Mouse (Mus musculus): ENCODE results near the gene Ikzf4. TPM values are rescaled to one million over a fixed set of nuclear protein-coding genes. Genes with fewer than 3 reads are reported as not detected.

Ikzf4 gene
- total RNA-seq, 2 experiments from 2014 or later: 0.25 to 0.58 TPM

- DNase-seq: peak; percentile 67
- intact Hi-C loops (cut with DNase I; ENCODE audit: low total_unique reads): no loop called here
These were observed 62.1 kb downstream of the Ikzf4 start for GRCm38 (mm10) chr10:128583644-128584043.

Small RNAs within 50 kb of the gene (microRNA-seq; reads per million reads assigned to microRNA genes)
- 0.50 to 0.96 reads per million in 2 experiments for gene Mir6917

Other genes starting within 250 kb of the Ikzf4 start
- gene Slc39a5, start 244.8 kb downstream of the Ikzf4 start, total RNA-seq (2021): not detected
- 10 to 100 TPM; 48.2 to 51.8 TPM for gene Nabp2, start 234.5 kb downstream of the Ikzf4 start, total RNA-seq (2021)
- 10 to 100 TPM; 12.9 to 13.0 TPM for gene Rnf41, start 234.3 kb downstream of the Ikzf4 start, total RNA-seq (2021)
- 10 to 100 TPM; 43.4 to 44.6 TPM for gene Smarcc2, start 186.7 kb downstream of the Ikzf4 start, total RNA-seq (2021)
- gene Myl6, start 151.8 kb downstream of the Ikzf4 start, total RNA-seq (2021): 100 to 1,000 TPM; 214 to 276 TPM
- gene Myl6b, start 147.3 kb downstream of the Ikzf4 start, total RNA-seq (2021): 100 to 1,000 TPM in 1 of 2 experiments, 10 to 100 TPM in 1; 54.6 to 180 TPM
- 10 to 100 TPM; 21.6 to 24.0 TPM for gene Esyt1, start 120.1 kb downstream of the Ikzf4 start, total RNA-seq (2021)
- 1 to 10 TPM; 5.0 to 6.4 TPM for gene Zc3h10, start 98.2 kb downstream of the Ikzf4 start, total RNA-seq (2021)
- 1,000 to 10,000 TPM; 1,413 to 1,625 TPM for gene Rpl41, start 96.7 kb downstream of the Ikzf4 start, total RNA-seq (2021)
- 10 to 100 TPM; 50.2 to 54.0 TPM for gene Pa2g4, start 80.0 kb downstream of the Ikzf4 start, total RNA-seq (2021)
- gene Erbb3, start 56.3 kb downstream of the Ikzf4 start, total RNA-seq (2021): 1 to 10 TPM; 4.8 to 7.2 TPM
- 100 to 1,000 TPM; 455 to 537 TPM for gene Rps26, start 19.2 kb downstream of the Ikzf4 start, total RNA-seq (2021)
- 10 to 100 TPM; 11.8 to 12.8 TPM for gene Suox, start 28.1 kb upstream of the Ikzf4 start, total RNA-seq (2021)
- gene Rab5b, start 50.3 kb upstream of the Ikzf4 start, total RNA-seq (2021): 10 to 100 TPM; 75.2 to 78.2 TPM
- 1 to 10 TPM in 1 of 2 experiments, under 1 TPM in 1; 0.71 to 1.2 TPM for gene Pmel, start 58.2 kb upstream of the Ikzf4 start, total RNA-seq (2021)
- 1 to 10 TPM; 7.5 to 8.5 TPM for gene Cdk2, start 59.0 kb upstream of the Ikzf4 start, total RNA-seq (2021)
- gene Dgka, start 98.9 kb upstream of the Ikzf4 start, total RNA-seq (2021): 10 to 100 TPM in 1 of 2 experiments, 1 to 10 TPM in 1; 8.3 to 10.8 TPM
- 10 to 100 TPM; 10.9 to 14.3 TPM for gene Pym1, start 101.9 kb upstream of the Ikzf4 start, total RNA-seq (2021)
- 1 to 10 TPM; 3.2 TPM for gene Mmp19, start 144.9 kb upstream of the Ikzf4 start, total RNA-seq (2021)
- 10 to 100 TPM; 23.3 to 24.5 TPM for gene Dnajc14, start 158.1 kb upstream of the Ikzf4 start, total RNA-seq (2021)
- gene Tmem198b, start 158.4 kb upstream of the Ikzf4 start, total RNA-seq (2021): 1 to 10 TPM; 6.4 to 7.4 TPM
- 10 to 100 TPM; 33.3 to 36.3 TPM for gene Sarnp, start 171.3 kb upstream of the Ikzf4 start, total RNA-seq (2021)
- 1 to 10 TPM; 5.8 to 6.3 TPM for gene Ormdl2, start 175.7 kb upstream of the Ikzf4 start, total RNA-seq (2021)
- gene Gdf11, start 245.7 kb upstream of the Ikzf4 start, total RNA-seq (2021): 1 to 10 TPM; 6.7 to 7.1 TPM

All from gastrocnemius, postnatal 14 days (tissue).